Mouse (Mus musculus): Measurements from ENCODE around the gene Gm20388. TPM values are rescaled to one million over a fixed set of nuclear protein-coding genes. Genes with fewer than 3 reads are reported as not detected.

Gm20388 gene
- polyA plus RNA-seq, 1 experiment from 2014 or later, result not detected

- H3K27ac ChIP-seq (replicated peaks in 1 of 2; ENCODE audit: control insufficient read depth in 1 of 2, insufficient read depth in 1 of 2, low read depth in 2 of 2, low read length in 2 of 2), result no peak overlapping the region
- H3K4me2 ChIP-seq (ENCODE audit: low read length), result no peak overlapping the region
- no peaks in the 10 kb centered on the region for H3K36me3 ChIP-seq (ENCODE audit: control insufficient read depth, insufficient read depth, low read length)
- no peak for ATAC-seq (ENCODE audit: insufficient number of reproducible peaks, insufficient read depth, low FRiP score, low read depth)
- no peak overlapping the region for H3K4me3 ChIP-seq (ENCODE audit: control insufficient read depth in 1 of 2, insufficient read depth in 1 of 2, low read depth in 1 of 2, low read length in 2 of 2)
- no peaks in the 10 kb centered on the region for H3K9me3 ChIP-seq (ENCODE audit: control insufficient read depth, low read length)
- no peak overlapping the region; the same call in 1 of the 2 replicates for H3K9ac ChIP-seq (ENCODE audit: low read length)
- 87% methylated on average over 7 of the region's 7 CpGs for WGBS
- H3K27me3 ChIP-seq (ENCODE audit: control insufficient read depth, insufficient read depth, low read length), result peaks cover 2% of the 10 kb centered on the region; the same call in 1 of the 2 replicates
- peaks cover 3 to 13% of the 10 kb centered on the region in 2 experiments for H3K4me1 ChIP-seq (ENCODE audit: control insufficient read depth in 2 of 2, insufficient read depth in 2 of 2, low read length in 2 of 2)
Measured at GRCm38 (mm10) chr8:122116716-122117357, 2206.2 kb downstream of the Gm20388 start.

GRCm38 (mm10) chr8:122118097-122118496 is 2207.5 kb downstream of the Gm20388 start:
- Histone ChIP-seq H3K9me3 (ENCODE audit: control insufficient read depth, low read length) (no peaks in the 10 kb centered on the region), H3K27me3 (ENCODE audit: control insufficient read depth, insufficient read depth, low read length) (no peaks in the 10 kb centered on the region), H3K9ac (ENCODE audit: low read length) (no peak overlapping the region), H3K4me2 (ENCODE audit: low read length) (no peak overlapping the region), H3K4me3 (ENCODE audit: control insufficient read depth in 1 of 2, insufficient read depth in 1 of 2, low read depth in 1 of 2, low read length in 2 of 2) (no peak overlapping the region), H3K4me1 (ENCODE audit: control insufficient read depth in 2 of 2, insufficient read depth in 2 of 2, low read length in 2 of 2) (peaks cover 3 to 13% of the 10 kb centered on the region in 2 experiments), H3K27ac (replicated peaks in 1 of 2; ENCODE audit: control insufficient read depth in 1 of 2, insufficient read depth in 1 of 2, low read depth in 2 of 2, low read length in 2 of 2) (no peak overlapping the region), H3K36me3 (ENCODE audit: control insufficient read depth, insufficient read depth, low read length) (no peaks in the 10 kb centered on the region)
- 59% methylated on average over 10 of the region's 10 CpGs for WGBS
- ATAC-seq (ENCODE audit: insufficient number of reproducible peaks, insufficient read depth, low FRiP score, low read depth), result no peak

- ATAC-seq (ENCODE audit: insufficient number of reproducible peaks, insufficient read depth, low FRiP score, low read depth), result no peak
- Histone ChIP-seq H3K27ac (replicated peaks in 1 of 2; ENCODE audit: control insufficient read depth in 1 of 2, insufficient read depth in 1 of 2, low read depth in 2 of 2, low read length in 2 of 2) (no peak overlapping the region), H3K4me1 (ENCODE audit: control insufficient read depth in 2 of 2, insufficient read depth in 2 of 2, low read length in 2 of 2) (peaks cover 3 to 13% of the 10 kb centered on the region in 2 experiments), H3K9me3 (ENCODE audit: control insufficient read depth, low read length) (no peaks in the 10 kb centered on the region), H3K4me3 (ENCODE audit: control insufficient read depth in 1 of 2, insufficient read depth in 1 of 2, low read depth in 1 of 2, low read length in 2 of 2) (no peak overlapping the region), H3K36me3 (ENCODE audit: control insufficient read depth, insufficient read depth, low read length) (no peaks in the 10 kb centered on the region), H3K9ac (ENCODE audit: low read length) (no peak overlapping the region), H3K4me2 (ENCODE audit: low read length) (no peak overlapping the region), H3K27me3 (ENCODE audit: control insufficient read depth, insufficient read depth, low read length) (no peaks in the 10 kb centered on the region)
- WGBS, result 68% methylated on average over 15 of the region's 15 CpGs
Measured at GRCm38 (mm10) chr8:122118536-122118935, 2207.9 kb downstream of the Gm20388 start.

GRCm38 (mm10) chr8:122124326-122124725 is 2213.7 kb downstream of the Gm20388 start:
- Histone ChIP-seq H3K4me2 (ENCODE audit: low read length) (no peak overlapping the region), H3K27me3 (ENCODE audit: control insufficient read depth, insufficient read depth, low read length) (no peaks in the 10 kb centered on the region), H3K4me1 (ENCODE audit: control insufficient read depth in 2 of 2, insufficient read depth in 2 of 2, low read length in 2 of 2) (peaks cover 12 to 13% of the 10 kb centered on the region in 2 experiments), H3K4me3 (ENCODE audit: control insufficient read depth in 1 of 2, insufficient read depth in 1 of 2, low read depth in 1 of 2, low read length in 2 of 2) (no peak overlapping the region), H3K9me3 (ENCODE audit: control insufficient read depth, low read length) (peaks cover 10% of the 10 kb centered on the region; the same call in 1 of the 2 replicates), H3K27ac (replicated peaks in 1 of 2; ENCODE audit: control insufficient read depth in 1 of 2, insufficient read depth in 1 of 2, low read depth in 2 of 2, low read length in 2 of 2) (no peak overlapping the region), H3K9ac (ENCODE audit: low read length) (no peak overlapping the region), H3K36me3 (ENCODE audit: control insufficient read depth, insufficient read depth, low read length) (no peaks in the 10 kb centered on the region)
- WGBS, result 90% methylated on average over 3 of the region's 3 CpGs
- no peak for ATAC-seq (ENCODE audit: insufficient number of reproducible peaks, insufficient read depth, low FRiP score, low read depth)

GRCm38 (mm10) chr8:122126659-122127058 is 2216.0 kb downstream of the Gm20388 start:
- no peaks in the 10 kb centered on the region for H3K36me3 ChIP-seq (ENCODE audit: control insufficient read depth, insufficient read depth, low read length)
- peaks cover 12 to 13% of the 10 kb centered on the region in 2 experiments for H3K4me1 ChIP-seq (ENCODE audit: control insufficient read depth in 2 of 2, insufficient read depth in 2 of 2, low read length in 2 of 2)
- 16% methylated on average over 8 of the region's 8 CpGs for WGBS
- no peak overlapping the region for H3K4me2 ChIP-seq (ENCODE audit: low read length)
- H3K9ac ChIP-seq (ENCODE audit: low read length), result no peak overlapping the region
- peak; percentile 59 for ATAC-seq (ENCODE audit: insufficient number of reproducible peaks, insufficient read depth, low FRiP score, low read depth)
- H3K27me3 ChIP-seq (ENCODE audit: control insufficient read depth, insufficient read depth, low read length), result no peaks in the 10 kb centered on the region
- H3K9me3 ChIP-seq (ENCODE audit: control insufficient read depth, low read length), result peaks cover 10% of the 10 kb centered on the region; the same call in 1 of the 2 replicates
- H3K27ac ChIP-seq (replicated peaks in 1 of 2; ENCODE audit: control insufficient read depth in 1 of 2, insufficient read depth in 1 of 2, low read depth in 2 of 2, low read length in 2 of 2), result peak overlapping the region; percentile 43 to 66; a peak in 3 of 4 replicates
- H3K4me3 ChIP-seq (ENCODE audit: control insufficient read depth in 1 of 2, insufficient read depth in 1 of 2, low read depth in 1 of 2, low read length in 2 of 2), result no peak overlapping the region

GRCm38 (mm10) chr8:122134121-122134529 is 2223.5 kb downstream of the Gm20388 start:
- no peaks in the 10 kb centered on the region for H3K27me3 ChIP-seq (ENCODE audit: control insufficient read depth, insufficient read depth, low read length)
- 81% methylated on average over 3 of the region's 3 CpGs for WGBS
- H3K4me1 ChIP-seq (ENCODE audit: control insufficient read depth in 2 of 2, insufficient read depth in 2 of 2, low read length in 2 of 2), result peaks cover 7 to 8% of the 10 kb centered on the region in 2 experiments; a peak in 2 of 4 replicates
- ATAC-seq (ENCODE audit: insufficient number of reproducible peaks, insufficient read depth, low FRiP score, low read depth), result no peak
- no peak overlapping the region for H3K4me3 ChIP-seq (ENCODE audit: control insufficient read depth in 1 of 2, insufficient read depth in 1 of 2, low read depth in 1 of 2, low read length in 2 of 2)
- H3K36me3 ChIP-seq (ENCODE audit: control insufficient read depth, insufficient read depth, low read length), result no peaks in the 10 kb centered on the region
- no peak overlapping the region for H3K9ac ChIP-seq (ENCODE audit: low read length)
- no peak overlapping the region for H3K27ac ChIP-seq (replicated peaks in 1 of 2; ENCODE audit: control insufficient read depth in 1 of 2, insufficient read depth in 1 of 2, low read depth in 2 of 2, low read length in 2 of 2)
- no peaks in the 10 kb centered on the region for H3K9me3 ChIP-seq (ENCODE audit: control insufficient read depth, low read length)
- H3K4me2 ChIP-seq (ENCODE audit: low read length), result no peak overlapping the region

- Histone ChIP-seq H3K9me3 (ENCODE audit: control insufficient read depth, low read length) (no peaks in the 10 kb centered on the region), H3K36me3 (ENCODE audit: control insufficient read depth, insufficient read depth, low read length) (no peaks in the 10 kb centered on the region), H3K4me2 (ENCODE audit: low read length) (no peak overlapping the region), H3K4me1 (ENCODE audit: control insufficient read depth in 2 of 2, insufficient read depth in 2 of 2, low read length in 2 of 2) (peaks cover 13 to 14% of the 10 kb centered on the region in 2 experiments; a peak in 2 of 4 replicates), H3K27me3 (ENCODE audit: control insufficient read depth, insufficient read depth, low read length) (no peaks in the 10 kb centered on the region), H3K4me3 (ENCODE audit: control insufficient read depth in 1 of 2, insufficient read depth in 1 of 2, low read depth in 1 of 2, low read length in 2 of 2) (no peak overlapping the region), H3K9ac (ENCODE audit: low read length) (no peak overlapping the region), H3K27ac (replicated peaks in 1 of 2; ENCODE audit: control insufficient read depth in 1 of 2, insufficient read depth in 1 of 2, low read depth in 2 of 2, low read length in 2 of 2) (no peak overlapping the region)
- no peak for ATAC-seq (ENCODE audit: insufficient number of reproducible peaks, insufficient read depth, low FRiP score, low read depth)
- 80% methylated on average over 5 of the region's 5 CpGs for WGBS
Measured at GRCm38 (mm10) chr8:122135494-122135893, 2224.9 kb downstream of the Gm20388 start.

All from heart, embryonic 14.5 days (tissue).